Mouse (Mus musculus): ENCODE measurements around the gene Cyp27a1.

- TF ChIP-seq CTCF (IDR thresholded peaks at IDR 0.05; ENCODE audit: control insufficient read depth, insufficient read depth, insufficient replicate concordance, low read depth, low read length) (no peak), POLR2A (IDR thresholded peaks at IDR 0.05; ENCODE audit: control insufficient read depth, low read depth, low read length) (no peak)
Measured at GRCm38 (mm10) chr1:74774062-74774461, 60.7 kb downstream of the Cyp27a1 start.

Data from testis, adult 2 months (tissue).